In the genomic region with DNA sequence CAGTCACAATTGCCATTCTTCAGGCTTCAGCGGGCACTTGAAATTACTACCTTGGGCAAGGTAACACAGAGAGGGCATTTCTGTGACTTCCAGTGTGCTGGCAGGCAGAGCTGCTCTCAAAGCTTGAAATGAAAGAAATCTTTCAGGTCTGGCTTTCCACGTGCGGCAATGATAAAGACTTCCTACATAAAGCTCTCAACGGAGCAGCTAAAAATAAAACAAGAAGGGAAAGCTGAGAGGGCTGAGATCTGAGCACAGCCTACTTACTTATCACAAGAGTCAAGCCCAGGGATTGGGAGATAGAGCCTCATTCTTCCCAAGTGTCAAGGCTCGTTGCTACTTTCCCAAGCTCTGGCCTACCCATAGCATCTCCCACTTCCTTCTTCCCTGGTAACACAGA, we compare ENCODE assay signal across 10 mouse cellular contexts.
"Had no signal": no experiment of that assay in that cellular context is flagged by ENCODE, and none has a peak within 500 bp of the region (broad histone marks: within the 10 kb centered on the region; RNA-seq: fewer than 3 reads in every experiment).

No protein-coding gene starts in this region.

- H3K27me3 ChIP-seq: limb, embryonic 15.5 days; liver, embryonic 12.5 days; midbrain, embryonic 12.5 days; neural tube, embryonic 15.5 days had no signal

- H3K4me2 ChIP-seq: limb, embryonic 15.5 days; liver, embryonic 12.5 days; midbrain, embryonic 12.5 days; neural tube, embryonic 15.5 days had no signal

- H3K4me1 ChIP-seq: limb, embryonic 15.5 days; liver, embryonic 12.5 days; midbrain, embryonic 12.5 days; neural tube, embryonic 15.5 days had no signal

- H3K36me3 ChIP-seq: limb, embryonic 15.5 days; liver, embryonic 12.5 days; midbrain, embryonic 12.5 days; neural tube, embryonic 15.5 days had no signal

- DNase-seq: kidney, adult 8-10 months; kidney, postnatal 25 days; thymus, postnatal 4 days had no signal

- ATAC-seq: intestine, postnatal 0 days; liver, embryonic 12.5 days had no signal

- H3K4me3 ChIP-seq: left cerebral cortex, adult 2 months; limb, embryonic 15.5 days; liver, embryonic 12.5 days; midbrain, embryonic 12.5 days; myocyte; neural tube, embryonic 15.5 days had no signal

- H3K9me3 ChIP-seq: limb, embryonic 15.5 days; liver, embryonic 12.5 days; midbrain, embryonic 12.5 days; neural tube, embryonic 15.5 days had no signal

- H3K9ac ChIP-seq: limb, embryonic 15.5 days; liver, embryonic 12.5 days; midbrain, embryonic 12.5 days; neural tube, embryonic 15.5 days had no signal

- H3K27ac ChIP-seq: left cerebral cortex, adult 2 months; limb, embryonic 15.5 days; liver, embryonic 12.5 days; midbrain, embryonic 12.5 days; neural tube, embryonic 15.5 days had no signal
